Comparison of ENCODE assay signal across 9 mouse cellular contexts in the genomic region with DNA sequence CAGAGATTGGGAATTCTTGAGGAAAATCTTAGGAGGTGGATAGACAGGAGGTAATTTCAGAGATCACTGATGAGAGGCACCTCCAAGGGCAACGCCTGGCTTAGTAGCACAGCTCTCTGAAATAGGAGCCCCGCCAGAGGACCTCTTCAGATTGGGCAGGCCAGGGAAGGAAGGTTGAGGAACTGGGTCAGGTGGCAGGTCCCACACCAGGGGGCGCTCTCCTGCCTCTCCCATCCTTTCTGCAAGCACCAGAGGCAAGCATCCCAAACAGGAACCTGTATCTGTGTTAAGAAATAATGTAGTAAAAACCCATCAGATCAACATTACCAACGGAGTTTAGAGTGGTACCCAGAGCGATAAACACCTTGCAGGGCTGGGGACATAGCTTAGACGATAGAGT.
A peak's percentile ranks its signal among the peaks of the same experiment; 100 is the strongest.
DNase-seq lines count a peak whose midpoint lies in the region; ATAC-seq and TF ChIP-seq lines count a peak whose summit lies in the region.
"Had no signal": no experiment of that assay in that cellular context is flagged by ENCODE, and none has a peak within 500 bp of the region (broad histone marks: within the 10 kb centered on the region; RNA-seq: fewer than 3 reads in every experiment).

No protein-coding gene starts in this region.

- H3K79me3 ChIP-seq in C2C12 (ENCODE audit: low read depth) = no peaks in the 10 kb centered on the region

- H3K4me2 ChIP-seq in forebrain, embryonic 13.5 days = no peak overlapping the region

- no peak overlapping the region for H3ac ChIP-seq in C2C12 (ENCODE audit: control insufficient read depth, insufficient read length, low read depth)

- no peak for TF ChIP-seq POLR2A in small intestine, adult 2 months (IDR thresholded peaks at IDR 0.05; ENCODE audit: low read depth, low read length)

- H3K4me1 ChIP-seq in ES-E14 (ENCODE audit: control insufficient read depth in 2 of 2, insufficient read depth in 2 of 2, low read length in 2 of 2, poor library complexity in 1 of 2) = peaks cover 0 to 3% of the 10 kb centered on the region in 2 experiments; a peak in 2 of 4 replicates
- no peaks in the 10 kb centered on the region for H3K4me1 ChIP-seq in small intestine, adult 2 months (ENCODE audit: control insufficient read depth, insufficient read depth, insufficient read length, low read length)
- no peaks in the 10 kb centered on the region for H3K4me1 ChIP-seq in forebrain, embryonic 13.5 days
- H3K4me1 ChIP-seq: megakaryocyte, embryonic 14.5 days had no signal

- WGBS in small intestine, adult 2 months = 67% methylated on average over 6 of the region's 6 CpGs
- WGBS in forebrain, embryonic 13.5 days = 46% methylated on average over 6 of the region's 6 CpGs

- no peak overlapping the region for H3K9ac ChIP-seq in ES-E14 (ENCODE audit: insufficient read depth, low read depth, low read length, poor library complexity, severe bottlenecking)
- H3K9ac ChIP-seq in forebrain, embryonic 13.5 days = no peak overlapping the region

- peak; percentile 52 for TF ChIP-seq CTCF in C2C12 (IDR thresholded peaks at IDR 0.05; ENCODE audit: control insufficient read depth, insufficient read depth, insufficient read length)
- peak; percentile 50; the same call in 1 of the 2 replicates for TF ChIP-seq CTCF in small intestine, adult 2 months (IDR thresholded peaks at IDR 0.05; ENCODE audit: extremely low read depth, insufficient read length, insufficient replicate concordance, low read depth, low read length)

- no peaks in the 10 kb centered on the region for H3K79me2 ChIP-seq in C2C12 (ENCODE audit: control insufficient read depth, insufficient read depth)

- no peaks in the 10 kb centered on the region for H3K36me3 ChIP-seq in C2C12 (ENCODE audit: control insufficient read depth, insufficient read depth)
- H3K36me3 ChIP-seq in ES-E14 (ENCODE audit: control insufficient read depth, insufficient read depth, low read length, poor library complexity, severe bottlenecking) = peaks cover 7% of the 10 kb centered on the region; the same call in 1 of the 2 replicates
- H3K36me3 ChIP-seq in small intestine, adult 2 months (ENCODE audit: control insufficient read depth, insufficient read depth, low read length) = peaks cover 2% of the 10 kb centered on the region
- H3K36me3 ChIP-seq in forebrain, embryonic 13.5 days (ENCODE audit: poor library complexity, severe bottlenecking) = no peaks in the 10 kb centered on the region

- peaks cover 3% of the 10 kb centered on the region for H3K27me3 ChIP-seq in C2C12 (ENCODE audit: control insufficient read depth, insufficient read depth, insufficient read length)
- no peaks in the 10 kb centered on the region for H3K27me3 ChIP-seq in small intestine, adult 2 months (ENCODE audit: control insufficient read depth, insufficient read depth, low read length)
- no peaks in the 10 kb centered on the region for H3K27me3 ChIP-seq in forebrain, embryonic 13.5 days
- H3K27me3 ChIP-seq: megakaryocyte, embryonic 14.5 days had no signal

- no peak for ATAC-seq in forebrain, embryonic 13.5 days

- DNase-seq in layer of hippocampus, adult 11-12 months (ENCODE audit: low spot score) = peak; percentile 44
- DNase-seq in layer of hippocampus, adult 9-11 months = no peak
- DNase-seq in ES-E14 (ENCODE audit: low read depth, low spot score) = peak; percentile 84
- peak; percentile 23 for DNase-seq in c-Kit-positive CD71-positive TER-119-positive erythroid progenitor cells, embryonic 14.5 days (ENCODE audit: low spot score)
- DNase-seq in kidney, postnatal 4 days = peak; percentile 80 to 83

- H3K4me3 ChIP-seq in C2C12 (ENCODE audit: insufficient read depth, poor library complexity, severe bottlenecking) = no peak overlapping the region
- H3K4me3 ChIP-seq in ES-E14 (ENCODE audit: insufficient read depth in 1 of 2, low read depth in 1 of 2, low read length in 2 of 2, poor library complexity in 1 of 2, severe bottlenecking in 1 of 2) = no peak overlapping the region
- no peak overlapping the region for H3K4me3 ChIP-seq in small intestine, adult 2 months (ENCODE audit: low read depth, low read length)
- no peak overlapping the region for H3K4me3 ChIP-seq in forebrain, embryonic 13.5 days
- H3K4me3 ChIP-seq: megakaryocyte, embryonic 14.5 days had no signal

- in situ Hi-C loops in ES-E14 (cut with MboI; ENCODE audit: low sequenced_read_pairs in 2 of 2, unreplicated experiment in 2 of 2) = no loop called here

- H3K27ac ChIP-seq in ES-E14 (ENCODE audit: insufficient read depth, low read depth, low read length, poor library complexity, severe bottlenecking) = no peak overlapping the region
- H3K27ac ChIP-seq in small intestine, adult 2 months (ENCODE audit: insufficient read depth, low read depth, low read length) = no peak overlapping the region
- H3K27ac ChIP-seq in forebrain, embryonic 13.5 days = no peak overlapping the region

- no peaks in the 10 kb centered on the region for H3K9me3 ChIP-seq in ES-E14 (ENCODE audit: control insufficient read depth, insufficient read depth, low read depth, low read length)
- no peaks in the 10 kb centered on the region for H3K9me3 ChIP-seq in forebrain, embryonic 13.5 days (replicated peaks)

TF ChIP-seq in C2C12, 6 proteins besides CTCF, POLR2A, EP300 and RAD21:
- TF ChIP-seq FOSL1 (IDR thresholded peaks at IDR 0.05; ENCODE audit: insufficient read depth, low read length, poor library complexity, severe bottlenecking) (no peak), CEBPB (IDR thresholded peaks at IDR 0.05; ENCODE audit: low read depth) (no peak), USF1 (IDR thresholded peaks at IDR 0.05; ENCODE audit: low read depth) (no peak), MYOD1 (IDR thresholded peaks at IDR 0.05; ENCODE audit: control insufficient read depth, insufficient read length, low read depth) (no peak), MYOG (IDR thresholded peaks at IDR 0.05; ENCODE audit: control insufficient read depth, extremely low read depth, insufficient read length) (no peak), MAX (IDR thresholded peaks at IDR 0.05) (no peak)
TF ChIP-seq in C2C12: peak in this region for 0.

TF ChIP-seq in ES-E14, 5 proteins besides CTCF, POLR2A, EP300 and RAD21:
- TF ChIP-seq HCFC1 (IDR thresholded peaks at IDR 0.05; ENCODE audit: borderline replicate concordance, insufficient read depth, low read length) = no peak
- TF ChIP-seq ZNF384 (IDR thresholded peaks at IDR 0.05; ENCODE audit: low read depth, low read length) = no peak
- no peak for TF ChIP-seq MAFK (IDR thresholded peaks at IDR 0.05; ENCODE audit: insufficient read depth, low read depth, low read length)
- no peak for TF ChIP-seq ZC3H11A (IDR thresholded peaks at IDR 0.05; ENCODE audit: borderline replicate concordance, low read depth, low read length)
- TF ChIP-seq CHD2 (IDR thresholded peaks at IDR 0.05; ENCODE audit: low read depth, low read length) = no peak
TF ChIP-seq in ES-E14: peak in this region for 0.
